Mouse (Mus musculus): Measurements from ENCODE around the gene 6720489N17Rik. TPM values are rescaled to one million over a fixed set of nuclear protein-coding genes. Genes with fewer than 3 reads are reported as not detected.
"Not testable (repeated sequence)": the region's sequence is repeated elsewhere in the genome, so short reads cannot be mapped to it uniquely, and the experiment has no call there.

Gene 6720489N17Rik
- polyA plus RNA-seq (2012; rRNA removed), result 0.30 and 0.81 TPM in 2 replicates

- H3K4me1 ChIP-seq (ENCODE audit: control insufficient read depth, insufficient read depth, low read length); H3K27me3 ChIP-seq (replicated peaks; ENCODE audit: control insufficient read depth, insufficient read depth, low read length); H3K36me3 ChIP-seq (ENCODE audit: control insufficient read depth, insufficient read depth, low read length); H3K27ac ChIP-seq (ENCODE audit: insufficient read depth, low read depth, low read length): not testable (repeated sequence)
- peak; percentile 88 for DNase-seq
- peak within 1 kb of the TSS; percentile 92 for H3K4me3 ChIP-seq (ENCODE audit: insufficient read depth, low read depth, low read length)
- WGBS, result 2% methylated on average over 15 of the region's 15 CpGs
These were observed at the start of gene 6720489N17Rik for GRCm38 (mm10) chr13:62623577-62624276. Gene 6720489N17Rik (minus strand): TSS chr13:62624182.

DNA sequence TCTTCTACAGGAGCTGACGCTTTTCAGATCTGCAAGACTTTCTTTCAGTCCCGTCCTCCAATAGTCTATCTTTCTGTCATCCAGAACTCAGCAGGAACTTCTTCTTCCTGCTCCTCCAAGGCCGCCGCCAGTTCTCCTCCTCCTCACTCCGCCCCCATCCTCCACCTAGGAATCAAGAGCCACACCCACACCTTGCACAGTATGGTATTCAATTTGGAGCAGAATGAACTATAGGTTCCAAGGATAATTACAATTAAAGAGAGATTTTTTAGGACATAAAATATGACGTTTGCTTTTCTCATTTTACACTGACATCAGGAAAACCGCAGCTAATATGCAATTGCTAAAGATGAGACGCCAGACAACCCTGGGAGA lies 29.4 kb upstream of the 6720489N17Rik start:
- 22% methylated on average over 8 of the region's 8 CpGs for WGBS
- peak overlapping the region; percentile 71 for H3K4me3 ChIP-seq (ENCODE audit: insufficient read depth, low read depth, low read length)
- TF ChIP-seq POLR2A (IDR thresholded peaks at IDR 0.05; ENCODE audit: low read depth, low read length) (no peak), CTCF (conservative IDR thresholded peaks at IDR 0.05; ENCODE audit: insufficient read depth, insufficient read length, low read depth, low read length) (no peak)
- no peaks in the 10 kb centered on the region for H3K27me3 ChIP-seq (replicated peaks; ENCODE audit: control insufficient read depth, insufficient read depth, low read length)
- H3K36me3 ChIP-seq (ENCODE audit: control insufficient read depth, insufficient read depth, low read length), result no peaks in the 10 kb centered on the region
- no peak for DNase-seq
- H3K27ac ChIP-seq (ENCODE audit: insufficient read depth, low read depth, low read length), result no peak overlapping the region
- H3K4me1 ChIP-seq (ENCODE audit: control insufficient read depth, insufficient read depth, low read length), result no peaks in the 10 kb centered on the region

GRCm38 (mm10) chr13:62652681-62653368 lies 28.8 kb upstream of the 6720489N17Rik start:
- 1% methylated on average over 16 of the region's 16 CpGs for WGBS
- DNase-seq, result peak; percentile 92
- H3K27ac ChIP-seq (ENCODE audit: insufficient read depth, low read depth, low read length), result not testable (repeated sequence)

GRCm38 (mm10) chr13:62627071-62627470 lies 3.1 kb upstream of the 6720489N17Rik start:
- peak; percentile 27; the same call in 1 of the 2 replicates for TF ChIP-seq CTCF (conservative IDR thresholded peaks at IDR 0.05; ENCODE audit: insufficient read depth, insufficient read length, low read depth, low read length)
- not testable (repeated sequence) for H3K4me3 ChIP-seq (ENCODE audit: insufficient read depth, low read depth, low read length); H3K4me1 ChIP-seq (ENCODE audit: control insufficient read depth, insufficient read depth, low read length); H3K36me3 ChIP-seq (ENCODE audit: control insufficient read depth, insufficient read depth, low read length); H3K27ac ChIP-seq (ENCODE audit: insufficient read depth, low read depth, low read length); H3K27me3 ChIP-seq (replicated peaks; ENCODE audit: control insufficient read depth, insufficient read depth, low read length)
- WGBS, result 20% methylated on average over 1 of the region's 1 CpGs
- DNase-seq, result peak; percentile 41

More at GRCm38 (mm10) chr13:62652681-62653368, 28.8 kb upstream of the 6720489N17Rik start:
- peak overlapping the region; percentile 71 for H3K4me3 ChIP-seq (ENCODE audit: insufficient read depth, low read depth, low read length)
- not testable (repeated sequence) for H3K4me1 ChIP-seq (ENCODE audit: control insufficient read depth, insufficient read depth, low read length); H3K36me3 ChIP-seq (ENCODE audit: control insufficient read depth, insufficient read depth, low read length); H3K27me3 ChIP-seq (replicated peaks; ENCODE audit: control insufficient read depth, insufficient read depth, low read length)

GRCm38 (mm10) chr13:62624277-62624665 lies 289 bp upstream of the 6720489N17Rik start:
- WGBS, result 5% methylated on average over 7 of the region's 7 CpGs
- not testable (repeated sequence) for H3K27me3 ChIP-seq (replicated peaks; ENCODE audit: control insufficient read depth, insufficient read depth, low read length); DNase-seq; H3K36me3 ChIP-seq (ENCODE audit: control insufficient read depth, insufficient read depth, low read length); H3K4me1 ChIP-seq (ENCODE audit: control insufficient read depth, insufficient read depth, low read length); H3K27ac ChIP-seq (ENCODE audit: insufficient read depth, low read depth, low read length)
- peak overlapping the region; percentile 92 for H3K4me3 ChIP-seq (ENCODE audit: insufficient read depth, low read depth, low read length)

- not testable (repeated sequence) for H3K27me3 ChIP-seq (replicated peaks; ENCODE audit: control insufficient read depth, insufficient read depth, low read length); H3K4me1 ChIP-seq (ENCODE audit: control insufficient read depth, insufficient read depth, low read length); H3K4me3 ChIP-seq (ENCODE audit: insufficient read depth, low read depth, low read length); DNase-seq; H3K36me3 ChIP-seq (ENCODE audit: control insufficient read depth, insufficient read depth, low read length); H3K27ac ChIP-seq (ENCODE audit: insufficient read depth, low read depth, low read length)
- 98% methylated on average over 4 of the region's 4 CpGs for WGBS
These were observed 6.5 kb downstream of the 6720489N17Rik start for GRCm38 (mm10) chr13:62617449-62617848.

- 91% methylated on average over 4 of the region's 6 CpGs for WGBS
These were observed 52.9 kb downstream of the 6720489N17Rik start, which contains the start of gene Zfp934 for GRCm38 (mm10) chr13:62571099-62571498. Gene Zfp934 (minus strand): TSS chr13:62571199.

GRCm38 (mm10) chr13:62561696-62562095 lies 62.3 kb downstream of the 6720489N17Rik start:
- H3K4me3 ChIP-seq (ENCODE audit: insufficient read depth, low read depth, low read length); H3K4me1 ChIP-seq (ENCODE audit: control insufficient read depth, insufficient read depth, low read length); H3K27ac ChIP-seq (ENCODE audit: insufficient read depth, low read depth, low read length); H3K27me3 ChIP-seq (replicated peaks; ENCODE audit: control insufficient read depth, insufficient read depth, low read length); H3K36me3 ChIP-seq (ENCODE audit: control insufficient read depth, insufficient read depth, low read length): not testable (repeated sequence)
- DNase-seq, result peak; percentile 12
- 27% methylated on average over 1 of the region's 1 CpGs for WGBS

More at GRCm38 (mm10) chr13:62571099-62571498, 52.9 kb downstream of the 6720489N17Rik start, which contains the start of gene Zfp934:
- H3K36me3 ChIP-seq (ENCODE audit: control insufficient read depth, insufficient read depth, low read length); H3K4me3 ChIP-seq (ENCODE audit: insufficient read depth, low read depth, low read length); H3K27me3 ChIP-seq (replicated peaks; ENCODE audit: control insufficient read depth, insufficient read depth, low read length); H3K4me1 ChIP-seq (ENCODE audit: control insufficient read depth, insufficient read depth, low read length); H3K27ac ChIP-seq (ENCODE audit: insufficient read depth, low read depth, low read length); DNase-seq: not testable (repeated sequence)

DNA sequence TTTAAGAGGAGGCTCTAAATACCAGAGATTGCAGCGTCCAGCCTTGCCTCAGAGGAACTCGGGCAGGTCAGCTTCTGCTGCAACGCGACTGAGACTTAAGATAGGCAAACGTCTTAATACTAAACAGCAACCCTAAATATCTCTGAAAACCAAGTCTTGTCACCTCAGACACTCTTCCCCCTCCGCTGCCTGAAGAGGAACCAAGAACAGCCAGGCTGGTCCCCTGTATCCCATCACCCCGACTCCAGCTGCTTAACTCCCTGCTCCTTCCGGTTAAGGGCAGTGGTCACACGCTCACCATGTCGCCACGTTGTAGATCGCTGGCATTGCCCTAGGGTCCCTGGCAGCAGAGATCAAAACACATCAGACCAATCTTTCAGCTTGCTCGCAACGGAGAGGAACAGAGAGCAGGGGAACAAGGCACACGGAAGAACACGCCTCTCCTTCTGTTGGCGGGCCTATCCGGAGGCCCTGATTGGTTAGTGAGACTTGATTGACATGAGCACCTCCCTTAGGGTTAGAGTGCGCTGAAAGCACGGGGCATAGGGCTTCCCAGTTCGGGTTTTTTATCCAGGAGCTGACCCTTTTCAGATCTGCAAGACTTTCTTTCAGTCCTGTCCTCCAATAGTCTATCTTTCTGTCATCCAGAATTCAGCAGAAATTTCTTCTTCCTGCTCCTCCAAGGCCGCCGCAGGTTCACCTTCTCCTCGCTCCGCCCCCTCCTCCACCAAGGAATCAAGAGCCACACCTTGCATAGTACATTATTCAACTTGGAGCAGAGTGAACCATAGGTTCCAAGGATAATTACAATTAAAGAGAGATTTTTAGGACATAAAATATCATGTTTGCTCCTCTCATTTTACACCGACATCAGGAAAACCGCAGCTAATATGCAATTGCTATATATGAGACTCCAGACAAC lies 65.5 kb downstream of the 6720489N17Rik start, which contains the start of gene Zfp935:
TSS of gene Zfp935 (minus strand) at position 323 of the 922 bp plus-strand sequence.
- H3K27me3 ChIP-seq (replicated peaks; ENCODE audit: control insufficient read depth, insufficient read depth, low read length); H3K36me3 ChIP-seq (ENCODE audit: control insufficient read depth, insufficient read depth, low read length); H3K4me1 ChIP-seq (ENCODE audit: control insufficient read depth, insufficient read depth, low read length); H3K27ac ChIP-seq (ENCODE audit: insufficient read depth, low read depth, low read length): not testable (repeated sequence)
- WGBS, result 2% methylated on average over 27 of the region's 27 CpGs
- H3K4me3 ChIP-seq (ENCODE audit: insufficient read depth, low read depth, low read length), result peak within 1 kb of the TSS; percentile 80
- peak; percentile 85 for DNase-seq

Measured in kidney, adult 2 months (tissue).